Comparison of ENCODE assay signal across 11 mouse cellular contexts in the genomic region with DNA sequence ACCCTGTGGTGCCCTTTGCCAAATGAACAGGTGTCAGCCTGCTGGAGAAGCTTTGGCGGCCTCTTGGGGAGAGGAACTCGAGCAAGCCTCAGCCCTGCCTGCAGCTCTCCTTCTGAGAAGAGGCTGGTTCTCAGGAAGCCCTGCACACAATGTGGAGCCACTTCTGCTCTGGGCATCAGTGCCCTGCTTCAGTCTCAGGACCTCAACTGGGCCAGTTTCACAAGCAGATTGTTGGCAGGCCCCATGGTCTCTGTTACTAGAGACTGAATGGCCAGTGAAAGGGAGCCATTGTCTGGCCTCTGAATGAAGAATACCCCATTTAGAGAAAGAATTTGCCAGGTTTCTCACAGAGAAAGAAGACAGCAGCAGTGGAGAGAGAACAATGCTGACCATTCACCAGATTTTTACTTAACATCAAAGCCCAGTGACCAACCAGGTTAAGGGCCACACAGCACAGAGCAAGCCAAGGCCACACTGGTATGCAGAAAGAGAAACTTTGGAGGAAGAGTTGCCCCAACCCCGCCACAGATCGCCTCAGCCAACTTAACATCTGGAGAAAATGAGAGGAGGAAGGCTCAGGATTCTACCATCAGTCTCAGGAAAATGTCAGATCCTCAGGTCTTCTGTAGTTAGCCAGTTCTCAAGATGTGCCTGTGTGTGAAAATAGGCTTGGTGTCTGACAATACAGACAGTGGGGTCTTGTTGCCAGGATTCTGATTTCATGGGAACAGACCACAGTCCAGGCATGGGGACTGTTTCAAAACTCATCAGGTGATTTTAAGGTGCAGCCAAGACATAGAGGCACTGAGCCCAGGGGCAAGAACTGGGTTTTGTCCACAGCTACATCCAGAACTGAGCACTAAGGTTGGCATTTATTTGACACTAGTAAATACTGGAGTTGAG. TPM values are rescaled to one million over a fixed set of nuclear protein-coding genes. Genes with fewer than 3 reads are reported as not detected.
DNase-seq lines count a peak whose midpoint lies in the region; ATAC-seq and TF ChIP-seq lines count a peak whose summit lies in the region.
"Had no signal": no experiment of that assay in that cellular context is flagged by ENCODE, and none has a peak within 500 bp of the region (broad histone marks: within the 10 kb centered on the region; RNA-seq: fewer than 3 reads in every experiment).

No protein-coding gene starts in this region.

- no peaks in the 10 kb centered on the region for H3K27me3 ChIP-seq in hindbrain, embryonic 11.5 days (ENCODE audit: control insufficient read depth, insufficient read depth, low read length)
- no peaks in the 10 kb centered on the region for H3K27me3 ChIP-seq in kidney, embryonic 15.5 days
- H3K27me3 ChIP-seq: embryonic facial prominence, embryonic 15.5 days; limb, embryonic 12.5 days had no signal

- peaks cover 7% of the 10 kb centered on the region; the same call in 1 of the 2 replicates for H3K4me1 ChIP-seq in hindbrain, embryonic 11.5 days (replicated peaks; ENCODE audit: control insufficient read depth, insufficient read depth, low read length)
- H3K4me1 ChIP-seq in kidney, embryonic 15.5 days: no peaks in the 10 kb centered on the region
- H3K4me1 ChIP-seq: embryonic facial prominence, embryonic 15.5 days had no signal

- 29% methylated on average over 4 of the region's 4 CpGs for WGBS in hindbrain, embryonic 11.5 days
- WGBS in kidney, embryonic 15.5 days: 70% methylated on average over 4 of the region's 4 CpGs

- ATAC-seq in hindbrain, embryonic 11.5 days (ENCODE audit: low FRiP score): peak; percentile 59
- ATAC-seq in kidney, embryonic 15.5 days (replicated peaks; ENCODE audit: low FRiP score): no peak

- H3K9me3 ChIP-seq in hindbrain, embryonic 11.5 days (ENCODE audit: control insufficient read depth, low read length): no peaks in the 10 kb centered on the region
- no peaks in the 10 kb centered on the region for H3K9me3 ChIP-seq in kidney, embryonic 15.5 days (replicated peaks)
- H3K9me3 ChIP-seq: embryonic facial prominence, embryonic 15.5 days; G1E had no signal

- H3K4me2 ChIP-seq in hindbrain, embryonic 11.5 days (replicated peaks; ENCODE audit: low read depth, low read length): no peak overlapping the region
- H3K4me2 ChIP-seq in kidney, embryonic 15.5 days: no peak overlapping the region
- H3K4me2 ChIP-seq: embryonic facial prominence, embryonic 15.5 days; limb, embryonic 12.5 days had no signal

- H3K36me3 ChIP-seq in hindbrain, embryonic 11.5 days (ENCODE audit: control insufficient read depth, insufficient read depth, low read length): no peaks in the 10 kb centered on the region
- H3K36me3 ChIP-seq in kidney, embryonic 15.5 days: no peaks in the 10 kb centered on the region
- H3K36me3 ChIP-seq: embryonic facial prominence, embryonic 15.5 days; G1E; limb, embryonic 12.5 days had no signal

- no peak for TF ChIP-seq CTCF in brain, embryonic 14.5 days (IDR thresholded peaks at IDR 0.05; ENCODE audit: borderline replicate concordance, extremely low read depth, insufficient read depth, insufficient read length)

- H3K4me3 ChIP-seq in hindbrain, embryonic 11.5 days (ENCODE audit: low read depth, low read length): no peak overlapping the region
- H3K4me3 ChIP-seq in kidney, embryonic 15.5 days (replicated peaks): no peak overlapping the region
- H3K4me3 ChIP-seq: embryonic facial prominence, embryonic 15.5 days; limb, embryonic 12.5 days had no signal

- no peak for TF ChIP-seq POLR2A in brain, embryonic 14.5 days (IDR thresholded peaks at IDR 0.05; ENCODE audit: borderline replicate concordance, extremely low read depth, insufficient read depth, insufficient read length, poor library complexity, severe bottlenecking)

- DNase-seq in brain, embryonic 14.5 days (ENCODE audit: low read depth): peak; percentile 76
- peak; percentile 34 to 35 for DNase-seq in cerebellum, postnatal 36 days
- peak; percentile 19 for DNase-seq in hindbrain, embryonic 11.5 days (ENCODE audit: low spot score)
- peak; percentile 41 for DNase-seq in mesoderm, embryonic 11.5 days (ENCODE audit: low read depth, low spot score)
- no peak for DNase-seq in kidney, postnatal 10 days
- no peak for DNase-seq in kidney, adult 8-10 months
- no peak for DNase-seq in spleen, postnatal 4 days (ENCODE audit: low spot score in 2 of 2)

- 0 out of 2 replicates have a peak overlapping the region, but pooled peaks have one; percentile 39 for H3K27ac ChIP-seq in hindbrain, embryonic 11.5 days (ENCODE audit: low read depth, low read length)
- H3K27ac ChIP-seq in kidney, embryonic 15.5 days: no peak overlapping the region
- H3K27ac ChIP-seq: embryonic facial prominence, embryonic 15.5 days; limb, embryonic 12.5 days had no signal

- no peak overlapping the region for H3K9ac ChIP-seq in hindbrain, embryonic 11.5 days (ENCODE audit: low read depth, low read length)
- no peak overlapping the region for H3K9ac ChIP-seq in kidney, embryonic 15.5 days
- H3K9ac ChIP-seq: embryonic facial prominence, embryonic 15.5 days; limb, embryonic 12.5 days had no signal

RNA-seq across cellular contexts. Expression of gene Elf5, which starts 21.2 kb away (rescaled TPM):
- 0.06 and 0.11 TPM in 2 replicates for polyA plus RNA-seq in brain, embryonic 14.5 days (2012; rRNA removed)
- polyA plus RNA-seq in hindbrain, embryonic 11.5 days (2014; fragmentation: Nextera tagmentation; extraction: Ambion mirVana): not detected in 2 replicates
- polyA plus RNA-seq in kidney, embryonic 15.5 days (2015; fragmentation: Nextera tagmentation; extraction: Ambion mirVana): 1.5 and 2.8 TPM in 2 replicates
- polyA plus RNA-seq: G1E; limb, embryonic 12.5 days had no signal

Comparison
In these comparisons a context has a peak if more than half of its experiments do, and no peak if none do; other contexts are left out.
1. DNase-seq: peak in brain, embryonic 14.5 days (single experiment), cerebellum, postnatal 36 days (2 of 2), hindbrain, embryonic 11.5 days (single experiment) and mesoderm, embryonic 11.5 days (single experiment); none in kidney, postnatal 10 days (single experiment), kidney, adult 8-10 months (0 of 2) and spleen, postnatal 4 days (0 of 2).